Mouse (Mus musculus) natural killer cell, adult 2 months (primary cell): ENCODE measurements around the gene Prkca.
A peak's percentile ranks its signal among the peaks of the same experiment; 100 is the strongest.

Source experiments
- DNase-seq, 2 experiments: peaks; one replicate each; pipeline ENCODE4 v3.0.0; 2022; ENCODE audit warnings: low spot score in 2 of 2

The Prkca gene

DNA sequence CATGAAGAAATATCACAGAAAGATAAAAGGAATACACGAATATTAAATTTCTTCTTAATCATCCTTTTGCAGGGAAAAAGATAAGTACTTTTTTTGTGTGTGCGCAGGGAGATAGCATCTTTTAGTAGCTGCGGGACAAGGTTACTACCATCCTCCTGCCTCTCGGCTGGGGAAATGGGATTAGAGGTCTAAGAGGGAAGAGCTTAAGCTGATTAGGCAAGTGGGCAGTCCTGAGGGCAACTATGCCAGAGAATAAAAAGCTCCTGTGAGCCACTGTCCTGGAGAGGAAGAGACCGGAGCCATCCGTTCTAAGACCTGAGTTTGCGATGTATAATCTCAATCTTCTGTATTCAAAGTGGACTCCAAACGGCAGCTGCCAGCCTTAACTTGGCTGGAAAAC, 45.8 kb downstream of the Prkca start:
- DNase-seq = no peak

DNA sequence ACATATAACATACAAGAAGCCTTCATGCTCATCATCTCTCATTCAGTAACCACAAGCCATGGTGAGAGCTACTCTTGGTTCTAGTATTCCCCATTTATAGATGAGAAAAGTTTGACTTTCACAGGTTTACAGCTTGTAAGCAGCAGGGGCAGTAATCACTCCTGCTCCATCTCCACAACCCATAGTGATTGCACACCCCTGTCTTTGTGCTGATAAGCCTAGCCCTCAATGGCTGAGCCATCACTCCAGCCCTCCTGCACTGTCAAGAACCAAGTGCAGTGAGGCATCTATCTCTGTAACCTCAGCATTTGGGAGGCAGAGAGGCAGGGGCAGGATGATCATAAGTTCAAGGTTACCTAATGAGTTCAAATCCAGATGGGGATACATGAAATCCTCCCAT, 48.4 kb downstream of the Prkca start:
- no peak for DNase-seq

DNA sequence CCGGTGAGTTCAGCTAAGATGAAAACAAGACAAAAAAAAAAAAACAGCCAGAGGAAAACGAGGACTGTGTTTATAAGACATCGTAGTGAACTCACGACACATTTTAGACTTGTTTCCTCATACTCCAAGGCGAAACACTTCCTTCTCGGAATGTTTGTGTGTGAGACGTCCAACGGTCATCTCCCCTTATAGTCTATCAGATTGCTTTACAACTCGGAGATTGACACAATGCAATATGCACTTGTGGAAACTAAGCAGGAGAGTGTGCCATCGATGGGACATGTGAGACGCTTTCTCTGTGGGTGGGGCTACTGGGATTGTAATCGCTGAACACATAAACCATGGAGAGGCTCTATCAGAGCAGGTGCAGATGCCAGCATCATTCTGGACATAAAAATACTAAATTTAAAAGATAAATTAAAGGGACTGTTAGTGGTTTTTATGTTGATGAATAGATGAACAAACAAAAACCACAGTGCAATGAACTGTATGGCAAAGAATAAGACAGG, 49.4 kb downstream of the Prkca start:
- DNase-seq = no peak

DNA sequence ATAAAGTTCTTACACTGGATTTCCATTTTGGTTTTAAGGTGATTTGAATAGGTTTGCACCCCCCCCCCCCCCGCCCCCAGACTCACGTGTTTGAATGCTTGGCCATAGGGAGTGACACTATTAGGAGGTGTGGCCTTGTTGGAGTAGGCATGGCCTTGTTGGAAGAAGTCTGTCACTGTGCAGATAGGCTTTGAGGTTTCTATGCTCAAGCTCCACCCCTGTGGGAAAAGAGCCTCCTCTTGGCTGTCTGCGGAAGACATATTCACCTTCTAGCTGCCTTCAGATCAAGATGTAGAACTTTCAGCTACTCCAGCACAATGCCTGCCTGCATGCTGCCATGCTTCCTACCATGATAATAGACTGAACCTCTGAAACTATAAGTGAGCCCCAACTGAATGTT, 49.9 kb downstream of the Prkca start:
- no peak for DNase-seq

DNA sequence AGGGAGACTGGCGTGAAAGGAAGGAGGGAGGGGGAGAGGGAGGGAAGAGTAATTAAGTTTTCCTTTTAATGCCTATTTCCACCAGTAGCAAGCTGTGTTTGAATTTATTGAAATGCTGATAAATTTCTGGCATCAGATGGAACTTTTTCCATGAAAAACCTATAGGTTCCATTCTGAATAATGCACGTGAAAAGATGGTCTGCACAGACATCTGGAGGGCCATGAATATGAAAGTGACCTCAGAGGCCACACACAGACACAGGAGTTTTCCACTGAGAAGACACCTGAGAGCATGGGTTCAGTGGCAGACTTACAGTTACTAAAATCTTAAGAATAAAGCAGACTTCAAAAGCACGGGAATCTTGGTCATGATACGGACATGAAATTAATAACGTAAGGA, 54.5 kb downstream of the Prkca start:
- DNase-seq = no peak

DNA sequence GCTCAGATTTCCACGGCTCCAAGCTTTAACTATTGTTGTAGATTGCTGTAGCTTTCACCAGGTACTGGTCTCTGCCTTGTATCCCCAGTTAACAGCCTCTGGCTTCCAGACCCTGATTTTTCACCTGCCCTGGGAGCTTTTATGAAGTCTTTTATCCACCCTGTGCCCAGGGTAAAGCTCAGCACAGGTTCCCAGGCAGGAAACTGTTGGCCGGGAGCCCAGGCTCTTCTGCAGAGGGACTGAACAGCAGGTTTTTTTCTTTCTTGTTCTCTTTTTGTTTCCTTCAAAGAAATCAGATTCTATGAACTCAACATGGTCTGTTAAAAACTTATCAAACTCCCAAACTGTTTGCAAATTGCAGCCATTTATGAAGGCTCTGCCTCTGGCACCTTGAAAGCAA, 56.4 kb downstream of the Prkca start:
- no peak for DNase-seq

DNA sequence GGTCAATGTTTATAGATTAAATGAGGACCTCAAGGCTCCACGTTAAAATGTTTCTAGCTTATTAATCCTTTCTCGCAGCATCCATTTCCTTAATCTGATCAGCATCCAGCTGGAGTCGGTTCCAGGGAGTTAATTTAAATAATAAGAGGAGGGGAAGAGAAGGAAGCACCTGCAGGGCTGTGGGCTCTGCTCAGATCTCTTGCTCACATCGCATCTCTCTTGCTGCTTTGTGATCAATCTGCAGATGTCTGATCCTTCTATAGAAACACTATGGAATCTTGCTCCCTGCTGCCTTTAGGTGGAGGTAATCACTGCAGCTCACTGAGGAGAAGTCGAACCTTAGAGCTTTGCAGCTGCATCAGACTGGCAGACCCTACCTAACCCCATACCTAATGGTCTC, 58.7 kb downstream of the Prkca start:
- no peak for DNase-seq

DNA sequence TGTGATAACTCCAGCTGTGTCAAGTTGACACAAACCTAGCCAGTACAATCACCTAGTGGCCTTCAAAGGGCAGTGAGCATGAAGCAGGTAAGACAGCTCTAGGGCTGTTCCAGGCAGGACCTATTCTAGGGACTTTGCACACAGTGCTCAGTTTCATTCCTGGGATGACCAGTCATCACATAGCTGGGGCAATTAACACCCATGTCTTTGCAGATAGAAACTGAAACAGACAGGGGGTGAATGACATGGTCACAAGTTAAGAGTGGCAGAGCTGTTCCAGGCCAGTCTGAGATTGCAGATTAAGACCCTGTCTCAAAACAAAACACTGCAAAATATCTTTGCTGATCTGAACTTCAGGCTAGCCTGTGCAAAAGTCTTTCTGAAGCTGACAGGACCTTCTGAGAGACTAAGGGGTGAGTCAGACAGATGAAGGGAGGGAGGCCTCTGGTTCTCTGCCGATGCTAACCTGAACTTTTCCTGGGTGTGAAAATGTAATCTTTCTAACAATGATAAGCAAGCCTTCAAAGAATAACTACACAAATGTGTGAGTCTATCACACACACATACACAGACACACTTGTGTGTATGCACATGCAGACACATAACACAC, 60.8 kb downstream of the Prkca start:
- DNase-seq = no peak

DNA sequence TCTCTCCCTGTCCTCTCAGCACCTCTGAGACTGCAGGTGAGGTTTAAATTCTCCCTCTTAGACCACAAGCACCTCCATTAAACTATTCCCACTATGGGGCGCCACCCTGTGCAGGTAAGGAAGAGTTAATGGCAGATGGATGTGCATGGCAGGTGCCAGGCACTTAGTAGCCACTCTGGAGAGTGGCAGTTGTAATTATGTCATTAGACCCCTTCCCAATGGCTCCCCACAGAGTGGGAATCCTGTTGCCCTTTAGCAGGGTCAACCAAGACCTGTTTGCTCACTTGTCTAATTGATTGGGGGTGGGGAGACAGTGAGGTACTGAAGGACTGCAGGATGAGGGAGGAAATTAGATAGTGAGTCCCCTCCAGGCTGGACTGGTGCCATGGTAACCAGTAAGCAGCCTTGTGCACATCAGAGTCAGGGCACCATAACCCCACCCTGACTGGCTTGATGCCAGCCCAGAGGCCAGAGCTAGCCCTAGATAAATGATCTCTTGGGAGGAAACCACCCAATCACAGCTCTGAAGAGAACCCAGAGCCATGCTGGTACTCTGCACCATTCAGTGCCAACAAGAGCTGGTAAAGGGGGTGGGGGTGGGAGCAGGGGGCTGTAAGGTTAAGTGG, 63.9 kb downstream of the Prkca start:
- DNase-seq = no peak

DNA sequence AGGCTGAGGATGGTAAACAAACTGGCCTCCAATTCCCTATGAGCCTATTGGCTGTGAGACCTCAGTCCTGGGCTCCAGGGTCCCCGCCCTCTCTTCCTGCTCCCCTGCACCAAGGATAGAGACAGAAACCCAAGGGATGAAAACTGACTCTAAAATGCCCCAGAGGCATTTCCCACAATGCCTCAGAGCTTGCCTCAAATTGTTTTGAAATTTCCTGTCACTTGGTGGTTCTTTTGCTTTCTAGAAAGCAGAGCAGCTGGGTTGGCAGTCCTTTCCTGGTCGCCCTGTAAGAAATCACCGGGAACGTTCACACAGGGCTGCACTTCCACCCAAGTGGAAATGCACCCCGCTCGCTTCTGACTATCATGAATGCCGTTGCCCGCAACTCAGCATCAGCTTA, 66.6 kb downstream of the Prkca start:
- DNase-seq = no peak

DNA sequence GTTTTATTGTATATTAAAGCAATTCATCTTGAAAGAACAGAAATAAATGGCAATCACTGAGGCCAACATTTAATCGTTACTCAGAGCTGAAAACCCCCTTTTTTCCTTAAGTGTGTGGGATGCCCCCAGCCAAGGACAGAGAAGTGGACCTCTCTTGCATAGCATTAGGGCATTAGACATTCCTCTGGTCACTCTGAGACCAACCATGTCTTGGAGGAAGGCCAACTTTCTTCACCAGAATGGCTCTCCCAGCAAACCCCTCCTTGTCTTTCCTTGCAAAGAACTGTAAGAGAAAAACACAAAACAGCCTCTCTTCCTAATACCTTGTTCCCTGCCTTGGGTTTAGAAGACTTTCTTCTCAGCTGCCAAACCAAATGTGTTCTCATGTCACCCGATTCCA, 67.6 kb downstream of the Prkca start:
- DNase-seq = no peak

DNA sequence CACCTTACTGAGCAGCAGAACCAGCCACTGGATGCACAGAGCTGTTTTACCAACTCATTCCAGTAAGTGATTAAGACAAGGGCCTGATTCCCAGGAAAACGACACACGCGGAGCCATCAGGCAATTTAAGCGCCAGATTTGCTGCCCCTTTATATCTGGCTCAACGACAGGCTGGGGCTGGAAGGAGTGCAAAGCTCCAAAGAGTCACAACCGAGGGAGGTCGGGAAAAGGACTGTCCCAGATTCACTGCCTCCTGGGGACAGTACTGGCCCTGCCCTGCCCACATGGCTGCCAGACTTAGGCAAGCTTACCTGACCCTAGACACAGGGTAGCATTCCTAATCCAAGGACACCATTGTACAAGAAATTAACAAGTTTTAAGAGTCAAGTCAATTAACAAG, 69.7 kb downstream of the Prkca start:
- no peak for DNase-seq

DNA sequence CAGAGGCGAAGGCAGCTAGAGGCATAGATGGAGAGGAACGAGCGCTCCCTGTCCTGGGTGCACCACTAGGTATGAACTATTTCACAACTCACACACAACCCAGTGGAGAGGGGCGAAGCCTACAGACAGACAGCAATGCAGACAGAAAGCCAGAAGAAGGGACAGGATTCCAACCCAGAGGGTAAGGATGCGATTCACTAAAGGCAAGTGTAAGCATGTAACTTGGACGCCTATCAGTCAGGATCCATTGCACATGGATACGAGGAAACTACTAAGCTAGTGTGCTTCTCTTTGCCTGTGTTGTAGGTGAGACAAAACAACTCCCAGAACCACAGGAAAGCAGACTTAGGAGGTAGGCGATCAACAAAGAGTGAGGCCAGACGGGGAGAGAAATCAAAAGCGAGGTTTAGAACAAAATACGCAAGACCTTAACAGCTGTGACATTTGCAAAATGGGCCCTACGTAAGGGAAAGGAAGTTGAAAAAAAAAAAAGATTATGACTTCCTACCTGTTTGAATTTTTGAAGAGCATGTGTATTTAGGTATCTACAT, 70.2 kb downstream of the Prkca start:
- peak in 1 of 2 experiments; percentile 17 for DNase-seq

DNA sequence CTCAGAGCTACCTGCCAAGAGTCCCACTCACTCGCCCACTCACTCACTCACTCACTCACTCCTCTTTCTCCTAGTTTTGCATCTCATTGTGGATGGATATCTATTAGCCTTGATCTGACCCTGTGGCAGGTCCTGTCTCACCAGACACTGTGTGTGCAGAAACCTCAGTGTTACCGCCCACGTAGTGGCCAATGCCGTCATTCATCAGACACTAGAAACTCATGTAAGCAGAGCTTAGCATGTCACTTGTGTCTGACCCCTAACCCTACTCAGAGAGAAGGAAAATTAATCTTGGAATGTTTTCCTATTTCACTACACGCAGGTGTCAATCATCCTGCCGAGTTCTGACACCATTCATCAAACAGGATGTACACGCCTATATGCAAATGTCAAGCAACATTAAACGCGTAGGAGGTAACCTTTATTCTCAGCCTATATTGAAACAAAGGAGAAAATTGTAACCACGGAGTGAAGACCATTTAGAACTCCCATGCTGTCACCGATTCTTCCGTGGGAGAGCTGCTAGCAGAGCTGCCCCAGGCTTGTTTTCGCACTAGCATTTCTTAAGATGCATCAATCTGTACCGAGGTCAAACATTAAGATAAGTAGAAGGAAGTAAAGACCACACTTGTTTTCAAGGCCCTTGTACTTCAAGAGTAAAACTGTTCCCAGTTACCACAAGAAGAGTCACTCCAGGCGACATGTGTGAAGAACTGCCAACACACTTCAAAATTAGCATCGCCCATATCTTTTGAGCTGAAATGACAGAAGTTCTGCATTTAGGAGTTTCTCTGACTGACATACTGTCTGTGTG, 70.9 kb downstream of the Prkca start:
- DNase-seq = peak; percentile 62 to 69

DNA sequence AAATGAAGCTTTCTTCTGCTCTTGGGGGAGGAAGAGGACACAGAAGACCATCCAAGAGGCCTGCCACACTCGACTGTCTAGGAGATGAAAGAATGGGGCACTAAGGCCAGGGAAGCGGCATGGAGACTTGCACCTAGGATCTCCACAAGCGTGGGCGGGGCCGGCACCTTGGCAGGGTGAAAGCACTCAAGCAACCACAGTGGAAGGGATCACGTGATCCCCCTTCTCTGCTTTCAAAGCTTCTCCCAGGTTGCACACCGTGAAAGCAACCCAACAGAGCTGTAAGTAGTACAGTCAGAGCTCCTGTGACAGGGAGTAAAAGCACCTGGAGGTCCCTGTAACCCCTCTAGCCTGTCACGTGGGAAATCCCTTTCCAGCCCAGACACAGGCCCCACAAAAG, 72.4 kb downstream of the Prkca start:
- peak; percentile 52 to 55 for DNase-seq

DNA sequence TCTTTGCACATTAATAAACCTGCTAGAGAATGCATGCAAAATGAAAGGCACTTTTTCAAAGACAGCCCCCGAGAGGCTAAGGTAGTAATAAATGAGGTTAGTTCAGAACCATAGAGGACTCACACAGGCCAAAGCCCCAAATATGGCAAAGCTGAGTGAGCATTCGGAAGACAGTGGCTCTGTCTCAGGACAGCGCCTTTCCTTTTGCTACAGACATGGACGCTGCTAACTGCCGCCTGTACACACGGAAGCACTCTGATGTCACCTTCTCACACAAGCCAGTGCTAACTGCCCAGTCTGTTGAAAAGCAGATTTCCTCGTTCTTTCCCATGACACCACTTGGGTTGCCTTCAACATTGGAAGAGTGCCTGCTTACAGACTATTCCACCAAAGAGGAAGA, 74.2 kb downstream of the Prkca start:
- no peak for DNase-seq

DNA sequence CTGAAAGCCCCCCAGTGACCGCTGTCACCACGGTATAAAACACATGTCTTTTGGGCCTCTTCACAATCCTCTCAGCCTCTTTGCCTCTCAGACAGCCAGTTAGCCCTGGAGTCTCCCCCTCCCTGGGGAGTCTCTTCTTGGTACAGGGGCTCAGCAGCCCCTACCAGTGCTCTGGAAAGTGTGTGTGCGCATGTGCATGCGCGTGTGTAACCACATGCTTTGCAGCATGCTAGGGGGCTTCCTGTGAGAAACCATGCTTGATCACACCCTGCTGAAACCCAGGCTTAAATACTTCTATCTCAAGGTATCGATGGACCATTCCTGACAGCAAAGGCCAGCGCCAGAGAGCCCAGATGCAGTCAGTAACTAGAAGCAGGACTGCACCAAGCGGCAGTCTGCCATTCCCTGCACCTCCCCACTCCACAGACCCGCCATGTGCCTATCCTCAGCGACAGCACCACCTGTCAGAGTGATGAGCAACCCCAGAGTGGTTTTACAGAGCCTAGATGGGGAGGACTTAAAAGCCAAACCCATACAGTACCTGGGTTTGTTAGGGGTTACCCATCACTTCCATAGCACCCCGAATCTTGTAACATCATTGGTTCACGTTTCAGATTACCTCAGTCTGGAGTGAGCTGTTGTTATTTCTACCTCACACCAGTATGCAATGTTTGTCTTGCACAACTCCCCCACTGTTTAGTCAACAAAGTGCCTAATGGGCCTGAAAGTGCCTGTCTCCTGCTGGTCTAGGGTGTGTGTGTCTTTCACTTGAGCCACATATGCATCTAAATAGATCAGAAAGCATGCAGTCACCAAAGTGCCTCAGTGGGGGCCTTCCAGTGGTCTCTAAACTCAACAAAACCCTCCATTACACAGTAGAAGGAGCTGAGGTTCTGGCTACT, 75.1 kb downstream of the Prkca start:
- DNase-seq = peak; percentile 53 to 66

DNA sequence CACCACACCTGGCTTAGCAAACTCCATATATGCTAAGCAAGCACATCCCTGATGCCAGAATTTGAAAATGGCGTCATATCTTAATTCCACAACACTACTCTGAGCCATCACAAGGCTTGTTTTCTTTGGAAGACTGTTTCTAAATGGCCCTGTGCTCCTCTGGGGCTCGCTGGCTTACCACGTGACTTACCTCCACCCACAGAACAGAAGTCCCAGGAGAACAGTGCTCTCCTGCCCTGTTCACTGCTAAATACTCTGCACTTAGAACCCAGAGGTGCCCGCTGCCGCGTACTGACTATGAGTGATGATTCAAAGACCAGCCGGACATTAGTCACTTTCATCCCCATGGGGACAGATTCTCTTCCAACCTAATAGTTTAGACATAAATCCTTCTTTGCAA, 75.9 kb downstream of the Prkca start:
- no peak for DNase-seq

DNA sequence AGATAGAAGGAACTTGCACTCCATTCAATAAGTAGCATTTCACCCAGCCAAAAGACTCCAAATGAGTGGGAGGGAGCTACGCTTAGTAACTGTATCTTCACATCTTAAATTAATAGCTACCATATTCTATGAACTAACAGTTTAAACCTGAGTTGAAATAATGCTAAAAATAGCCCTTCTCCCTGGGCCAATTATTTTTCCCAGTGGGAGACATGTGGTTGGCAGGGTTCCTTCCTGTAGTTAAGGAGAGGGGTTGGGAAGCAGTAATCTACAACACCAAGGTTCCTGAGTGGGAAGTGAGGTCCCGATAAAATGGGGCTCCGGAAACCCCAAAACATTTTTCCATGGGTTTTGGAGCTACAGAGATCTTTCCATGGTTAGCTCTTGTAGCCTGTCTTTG, 76.7 kb downstream of the Prkca start:
- no peak for DNase-seq

DNA sequence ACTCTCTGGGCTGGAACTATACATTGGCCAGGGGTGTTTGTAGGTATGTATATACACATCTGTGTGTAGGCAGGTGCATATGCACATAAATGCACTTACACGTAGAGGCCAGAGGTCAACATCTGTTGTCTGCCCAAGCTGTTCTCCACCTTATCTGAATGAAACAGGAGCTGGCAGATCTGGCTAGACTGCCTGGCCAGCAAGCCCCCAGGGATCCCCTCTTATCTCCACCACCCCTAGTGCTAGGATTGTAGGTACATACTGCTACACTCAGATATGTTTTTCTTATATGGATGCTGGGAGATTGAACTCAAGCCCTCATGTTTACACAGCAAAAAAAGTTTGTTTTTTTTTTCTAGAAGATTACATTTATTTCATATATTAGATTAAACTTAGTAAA, 79.9 kb downstream of the Prkca start:
- no peak for DNase-seq

DNA sequence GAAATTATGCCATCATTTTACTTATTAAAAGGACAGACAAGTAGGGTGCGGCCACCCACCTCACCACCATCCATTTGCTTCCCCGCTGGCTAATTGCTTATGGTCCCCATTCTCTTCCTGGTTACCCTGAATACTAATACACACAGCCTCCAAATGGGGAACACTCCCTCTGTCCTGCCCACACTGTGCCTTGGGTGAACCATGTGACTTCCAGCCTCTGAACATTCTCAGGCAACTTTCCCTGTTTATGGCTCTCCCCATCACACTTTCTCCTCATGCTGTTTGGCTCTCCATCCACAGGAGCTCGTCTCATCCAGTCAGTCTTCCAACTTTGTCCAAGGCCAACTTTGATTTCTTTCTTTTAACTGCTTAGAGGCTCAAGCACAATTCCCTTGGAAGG, 80.3 kb downstream of the Prkca start:
- DNase-seq = no peak

DNA sequence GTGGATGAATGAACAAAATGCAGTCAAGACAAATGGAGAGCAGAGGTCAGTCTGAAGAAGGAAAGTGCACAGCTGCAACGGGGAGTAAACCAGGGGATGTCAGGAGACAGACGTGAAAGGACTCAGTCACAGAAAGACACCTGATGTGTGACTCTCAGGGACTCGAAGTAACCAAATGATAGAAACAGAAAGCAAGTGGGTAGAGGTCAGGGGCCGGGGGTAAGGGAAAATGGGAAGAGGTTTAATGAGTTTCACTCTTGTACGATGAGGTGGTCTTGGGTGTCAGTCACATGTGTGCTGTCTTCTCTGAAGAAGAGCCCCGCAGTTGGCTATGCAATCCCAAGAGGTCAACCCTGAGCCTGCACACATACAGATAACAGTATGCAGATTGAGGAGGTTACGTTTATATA, 82.0 kb downstream of the Prkca start:
- peak; percentile 46 to 50 for DNase-seq
